23 mouse cellular contexts compared by ENCODE assay signal in genomic region chr3:152466849-152467248, GRCm38 (mm10).
DNase-seq lines count a peak whose midpoint lies in the region; ATAC-seq lines count a peak whose summit lies in the region.
"Had no signal": no experiment of that assay in that cellular context is flagged by ENCODE, and none has a peak within 500 bp of the region (broad histone marks: within the 10 kb centered on the region; RNA-seq: fewer than 3 reads in every experiment).

No protein-coding gene starts in this region.

- no peak overlapping the region for H3K4me2 ChIP-seq in heart, embryonic 16.5 days (ENCODE audit: low read depth, low read length)
- no peak overlapping the region for H3K4me2 ChIP-seq in liver, embryonic 13.5 days
- H3K4me2 ChIP-seq in hindbrain, embryonic 11.5 days (replicated peaks; ENCODE audit: low read depth, low read length) = no peak overlapping the region
- H3K4me2 ChIP-seq: forebrain, embryonic 15.5 days; hindbrain, embryonic 13.5 days; midbrain, embryonic 13.5 days had no signal

- H3K9me3 ChIP-seq in heart, embryonic 16.5 days (replicated peaks; ENCODE audit: control insufficient read depth, low read length) = no peaks in the 10 kb centered on the region
- H3K9me3 ChIP-seq in liver, embryonic 13.5 days (replicated peaks) = no peaks in the 10 kb centered on the region
- H3K9me3 ChIP-seq in hindbrain, embryonic 11.5 days (ENCODE audit: control insufficient read depth, low read length) = no peaks in the 10 kb centered on the region
- H3K9me3 ChIP-seq: forebrain, embryonic 15.5 days; hindbrain, embryonic 13.5 days; midbrain, embryonic 13.5 days had no signal

- H3K4me3 ChIP-seq in heart, embryonic 16.5 days (ENCODE audit: low read length) = no peak overlapping the region
- no peak overlapping the region for H3K4me3 ChIP-seq in liver, embryonic 13.5 days (replicated peaks)
- no peak overlapping the region for H3K4me3 ChIP-seq in hindbrain, embryonic 11.5 days (ENCODE audit: low read depth, low read length)
- H3K4me3 ChIP-seq: erythroblast, embryonic 14.5 days; forebrain, embryonic 15.5 days; hindbrain, embryonic 13.5 days; left cerebral cortex, adult 2 months; midbrain, embryonic 13.5 days had no signal

- H3K9ac ChIP-seq in heart, embryonic 16.5 days (ENCODE audit: low read length) = no peak overlapping the region
- no peak overlapping the region for H3K9ac ChIP-seq in liver, embryonic 13.5 days
- H3K9ac ChIP-seq in hindbrain, embryonic 11.5 days (ENCODE audit: low read depth, low read length) = no peak overlapping the region
- H3K9ac ChIP-seq: forebrain, embryonic 15.5 days; hindbrain, embryonic 13.5 days; midbrain, embryonic 13.5 days had no signal

- peak overlapping the region; percentile 49; the same call in 1 of the 2 replicates for H3K27ac ChIP-seq in heart, embryonic 16.5 days (ENCODE audit: low read length)
- H3K27ac ChIP-seq in liver, embryonic 13.5 days = no peak overlapping the region
- no peak overlapping the region for H3K27ac ChIP-seq in hindbrain, embryonic 11.5 days (ENCODE audit: low read depth, low read length)
- H3K27ac ChIP-seq: forebrain, embryonic 15.5 days; hindbrain, embryonic 13.5 days; left cerebral cortex, adult 2 months; macrophage; midbrain, embryonic 13.5 days had no signal

- intact Hi-C loops in heart, postnatal 25 days (cut with DNase I) = no loop called here

- WGBS in heart, embryonic 16.5 days = 55% methylated on average over 9 of the region's 9 CpGs
- WGBS in liver, embryonic 13.5 days (ENCODE audit: insufficient replicate concordance) = 53% methylated on average over 9 of the region's 9 CpGs
- WGBS in hindbrain, embryonic 11.5 days = 89% methylated on average over 9 of the region's 9 CpGs

- H3K27me3 ChIP-seq in heart, embryonic 16.5 days (ENCODE audit: control insufficient read depth, insufficient read depth, low read length) = no peaks in the 10 kb centered on the region
- H3K27me3 ChIP-seq in liver, embryonic 13.5 days = no peaks in the 10 kb centered on the region
- H3K27me3 ChIP-seq in hindbrain, embryonic 11.5 days (ENCODE audit: control insufficient read depth, insufficient read depth, low read length) = no peaks in the 10 kb centered on the region
- H3K27me3 ChIP-seq: forebrain, embryonic 15.5 days; hindbrain, embryonic 13.5 days; midbrain, embryonic 13.5 days had no signal

- peaks cover 26% of the 10 kb centered on the region for H3K4me1 ChIP-seq in heart, embryonic 16.5 days (ENCODE audit: control insufficient read depth, insufficient read depth, low read length)
- peaks cover 11% of the 10 kb centered on the region; the same call in 1 of the 2 replicates for H3K4me1 ChIP-seq in liver, embryonic 13.5 days (replicated peaks)
- H3K4me1 ChIP-seq in hindbrain, embryonic 11.5 days (replicated peaks; ENCODE audit: control insufficient read depth, insufficient read depth, low read length) = no peaks in the 10 kb centered on the region; the same call in 1 of the 2 replicates
- H3K4me1 ChIP-seq: forebrain, embryonic 15.5 days; hindbrain, embryonic 13.5 days; midbrain, embryonic 13.5 days had no signal

- ATAC-seq in heart, embryonic 16.5 days (replicated peaks; ENCODE audit: extremely low read depth, insufficient read depth, low FRiP score) = peak; percentile 35; the same call in 1 of the 2 replicates
- 0 out of 2 replicates have a peak, but pooled peaks have one; percentile 26 for ATAC-seq in erythroid progenitor cell, adult 5-6 weeks (replicated peaks; ENCODE audit: low FRiP score, poor library complexity, severe bottlenecking)
- ATAC-seq in liver, embryonic 13.5 days (ENCODE audit: low read depth) = peak; percentile 70
- ATAC-seq in inflammation-experienced regulatory T-cells, adult 6 months = no peak
- no peak for ATAC-seq in hindbrain, embryonic 11.5 days (ENCODE audit: low FRiP score)
- ATAC-seq: forebrain, embryonic 15.5 days; midbrain, embryonic 13.5 days had no signal

- no peak for DNase-seq in heart, postnatal 25 days (ENCODE audit: low spot score)
- DNase-seq in c-Kit-positive CD71-positive TER-119-positive erythroid progenitor cells, embryonic 14.5 days (ENCODE audit: low spot score) = peak; percentile 15
- no peak for DNase-seq in liver, embryonic 13.5 days
- no peak for DNase-seq in adrenal gland, postnatal 25 days
- no peak for DNase-seq in hindbrain, embryonic 11.5 days (ENCODE audit: low spot score)
- DNase-seq: B cell, adult 2 months; cerebellum, adult 2 months; gastrocnemius, postnatal 14 days; kidney, adult 2 months; kidney, postnatal 14 days; layer of hippocampus, adult 9-11 months; left cerebral cortex, postnatal 4 days; spleen, adult 18-20 months; thymus, postnatal 4 days had no signal

- H3K36me3 ChIP-seq in heart, embryonic 16.5 days (ENCODE audit: control insufficient read depth, insufficient read depth) = no peaks in the 10 kb centered on the region
- H3K36me3 ChIP-seq in liver, embryonic 13.5 days = peaks cover 7% of the 10 kb centered on the region
- no peaks in the 10 kb centered on the region for H3K36me3 ChIP-seq in hindbrain, embryonic 11.5 days (ENCODE audit: control insufficient read depth, insufficient read depth, low read length)
- H3K36me3 ChIP-seq: forebrain, embryonic 15.5 days had no signal

Comparison
In these comparisons a context has a peak if more than half of its experiments do, and no peak if none do; other contexts are left out.
1. ATAC-seq: peak in heart, embryonic 16.5 days (single experiment), erythroid progenitor cell, adult 5-6 weeks (single experiment) and liver, embryonic 13.5 days (single experiment); none in inflammation-experienced regulatory T-cells, adult 6 months (single experiment) and hindbrain, embryonic 11.5 days (single experiment).